In genomic region chr11:44684486-44685076, GRCm38 (mm10) we compare ENCODE assay signal across 8 mouse cellular contexts.
DNase-seq lines count a peak whose midpoint lies in the region; ATAC-seq lines count a peak whose summit lies in the region.

No protein-coding gene starts in this region.

- H3K4me3 ChIP-seq in forebrain, embryonic 10.5 days: no peak overlapping the region
- H3K4me3 ChIP-seq in forebrain, embryonic 13.5 days: no peak overlapping the region
- H3K4me3 ChIP-seq in heart, embryonic 14.5 days (ENCODE audit: control insufficient read depth in 1 of 2, insufficient read depth in 1 of 2, low read depth in 1 of 2, low read length in 2 of 2): no peak overlapping the region
- H3K4me3 ChIP-seq in midbrain, embryonic 14.5 days (replicated peaks; ENCODE audit: low read depth, low read length): no peak overlapping the region

- no peaks in the 10 kb centered on the region for H3K36me3 ChIP-seq in forebrain, embryonic 10.5 days (replicated peaks)
- H3K36me3 ChIP-seq in forebrain, embryonic 13.5 days (ENCODE audit: poor library complexity, severe bottlenecking): no peaks in the 10 kb centered on the region
- H3K36me3 ChIP-seq in heart, embryonic 14.5 days (ENCODE audit: control insufficient read depth, insufficient read depth, low read length): no peaks in the 10 kb centered on the region
- H3K36me3 ChIP-seq in midbrain, embryonic 14.5 days (ENCODE audit: control insufficient read depth, insufficient read depth, low read length): no peaks in the 10 kb centered on the region

- ATAC-seq in forebrain, embryonic 13.5 days: no peak
- ATAC-seq in heart, embryonic 14.5 days (ENCODE audit: insufficient number of reproducible peaks, insufficient read depth, low FRiP score, low read depth): no peak
- no peak for ATAC-seq in midbrain, embryonic 14.5 days (ENCODE audit: low FRiP score, low TSS enrichment)

- peaks cover 46% of the 10 kb centered on the region for H3K4me1 ChIP-seq in forebrain, embryonic 10.5 days
- H3K4me1 ChIP-seq in forebrain, embryonic 13.5 days: 0 out of 2 replicates have a peak, but pooled peaks cover 14% of the 10 kb centered on the region
- peaks cover 5 to 32% of the 10 kb centered on the region in 2 experiments for H3K4me1 ChIP-seq in heart, embryonic 14.5 days (ENCODE audit: control insufficient read depth in 2 of 2, insufficient read depth in 2 of 2, low read length in 2 of 2)
- peaks cover 39% of the 10 kb centered on the region for H3K4me1 ChIP-seq in midbrain, embryonic 14.5 days (ENCODE audit: control insufficient read depth, insufficient read depth, low read length)

- WGBS in forebrain, embryonic 10.5 days: 56% methylated on average over 20 of the region's 20 CpGs
- WGBS in forebrain, embryonic 13.5 days: 51% methylated on average over 20 of the region's 20 CpGs
- 34% methylated on average over 20 of the region's 20 CpGs for WGBS in heart, embryonic 14.5 days
- 54% methylated on average over 20 of the region's 20 CpGs for WGBS in midbrain, embryonic 14.5 days

- H3K4me2 ChIP-seq in forebrain, embryonic 13.5 days: no peak overlapping the region
- peak overlapping the region; percentile 58 for H3K4me2 ChIP-seq in heart, embryonic 14.5 days (ENCODE audit: low read length)
- H3K4me2 ChIP-seq in midbrain, embryonic 14.5 days (ENCODE audit: low read length): no peak overlapping the region

- H3K27me3 ChIP-seq in forebrain, embryonic 10.5 days (ENCODE audit: poor library complexity, severe bottlenecking): peaks cover 54% of the 10 kb centered on the region
- H3K27me3 ChIP-seq in forebrain, embryonic 13.5 days: peaks cover 73% of the 10 kb centered on the region
- no peaks in the 10 kb centered on the region for H3K27me3 ChIP-seq in heart, embryonic 14.5 days (ENCODE audit: control insufficient read depth, insufficient read depth, low read length)
- H3K27me3 ChIP-seq in midbrain, embryonic 14.5 days (ENCODE audit: control insufficient read depth, insufficient read depth, low read length): no peaks in the 10 kb centered on the region

- H3K9ac ChIP-seq in forebrain, embryonic 13.5 days: no peak overlapping the region
- H3K9ac ChIP-seq in heart, embryonic 14.5 days (ENCODE audit: low read length): no peak overlapping the region
- no peak overlapping the region for H3K9ac ChIP-seq in midbrain, embryonic 14.5 days (replicated peaks; ENCODE audit: low read length)

- H3K27ac ChIP-seq in forebrain, embryonic 10.5 days: 0 out of 2 replicates have a peak overlapping the region, but pooled peaks have one; percentile 12
- H3K27ac ChIP-seq in forebrain, embryonic 13.5 days: no peak overlapping the region
- peak overlapping the region; percentile 78 to 82 for H3K27ac ChIP-seq in heart, embryonic 14.5 days (replicated peaks in 1 of 2; ENCODE audit: control insufficient read depth in 1 of 2, insufficient read depth in 1 of 2, low read depth in 2 of 2, low read length in 2 of 2)
- 0 out of 2 replicates have a peak overlapping the region, but pooled peaks have one; percentile 14 for H3K27ac ChIP-seq in midbrain, embryonic 14.5 days (replicated peaks; ENCODE audit: low read depth, low read length)

- H3K9me3 ChIP-seq in forebrain, embryonic 10.5 days: no peaks in the 10 kb centered on the region
- no peaks in the 10 kb centered on the region for H3K9me3 ChIP-seq in forebrain, embryonic 13.5 days (replicated peaks)
- H3K9me3 ChIP-seq in heart, embryonic 14.5 days (ENCODE audit: control insufficient read depth, low read length): no peaks in the 10 kb centered on the region
- no peaks in the 10 kb centered on the region for H3K9me3 ChIP-seq in midbrain, embryonic 14.5 days (ENCODE audit: control insufficient read depth, low read length)

- DNase-seq in forebrain, embryonic 10.5 days (ENCODE audit: extremely low spot score, low spot score): no peak
- peak; percentile 59 for DNase-seq in kidney, postnatal 14 days
- DNase-seq in midbrain, embryonic 14.5 days: no peak
- no peak for DNase-seq in cerebellum, adult 9-10 months
- DNase-seq in cerebellum, adult 8-10 months: no peak
- DNase-seq in layer of hippocampus, adult 9-11 months: no peak
